Mouse (Mus musculus): ENCODE measurements around the gene Dnajb13.

Gene Dnajb13

GRCm38 (mm10) chr7:100508670-100509069 lies 6.1 kb downstream of the Dnajb13 start:
- in situ Hi-C loops (cut with MboI) = no loop called here

- in situ Hi-C loops (cut with MboI) = no loop called here
Measured at GRCm38 (mm10) chr7:100506494-100506893, 8.3 kb downstream of the Dnajb13 start.

DNA sequence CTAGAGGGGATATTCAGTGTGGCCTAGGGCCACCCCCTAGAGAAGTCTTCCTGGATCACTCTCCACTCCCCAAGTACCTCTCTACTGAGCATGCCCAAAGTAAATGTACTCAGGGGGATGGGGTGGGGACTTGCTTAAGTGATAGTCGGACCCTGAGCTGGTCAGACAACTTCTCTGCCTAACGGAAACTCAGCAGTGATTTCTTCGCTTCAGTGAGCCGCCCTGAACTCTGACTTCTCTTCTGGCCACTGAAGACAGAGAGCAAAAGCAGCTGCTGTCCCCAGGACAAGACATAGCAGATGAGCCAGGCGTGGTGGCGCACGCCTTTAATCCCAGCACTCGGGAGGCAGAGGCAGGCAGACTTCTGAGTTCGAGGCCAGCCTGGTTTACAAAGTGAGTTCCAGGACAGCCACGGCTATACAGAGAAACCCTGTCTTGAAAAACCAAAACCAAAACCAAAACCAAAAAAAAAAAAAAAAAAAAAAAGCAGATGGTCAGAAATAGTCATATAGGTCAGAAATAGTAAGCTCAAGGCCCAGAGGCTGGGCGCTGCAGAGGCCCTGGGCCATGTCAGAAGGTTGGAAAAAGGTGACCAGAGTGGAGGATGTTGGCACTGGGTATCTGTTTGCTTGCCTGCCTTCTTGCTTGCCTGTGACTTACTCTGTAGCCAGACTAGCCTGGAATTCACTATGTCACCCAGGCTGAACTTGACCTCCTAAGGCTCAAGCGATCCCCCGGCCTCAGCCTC lies 9.8 kb downstream of the Dnajb13 start:
- in situ Hi-C loops (cut with MboI) = no loop called here

DNA sequence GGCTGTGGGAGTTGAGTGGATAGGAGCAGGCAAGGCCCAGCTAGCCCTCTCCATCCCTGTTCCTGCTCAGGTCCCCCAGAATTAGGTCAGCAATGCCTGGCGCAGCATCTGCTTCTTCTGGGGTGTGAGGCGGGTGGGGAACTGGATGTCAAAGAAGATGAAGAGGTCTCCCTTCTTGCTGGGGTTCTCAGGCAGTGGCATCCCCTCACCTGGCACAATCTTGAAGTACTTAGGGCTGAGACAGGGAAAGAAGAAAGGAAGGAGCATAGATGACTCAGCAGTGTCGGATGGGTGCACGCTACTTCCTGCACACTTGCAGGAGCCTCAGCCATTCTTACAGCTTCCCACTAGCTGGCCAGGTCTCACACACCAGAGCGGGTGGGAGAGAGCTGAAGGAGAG lies 11.7 kb downstream of the Dnajb13 start:
- in situ Hi-C loops (cut with MboI) = no loop called here

DNA sequence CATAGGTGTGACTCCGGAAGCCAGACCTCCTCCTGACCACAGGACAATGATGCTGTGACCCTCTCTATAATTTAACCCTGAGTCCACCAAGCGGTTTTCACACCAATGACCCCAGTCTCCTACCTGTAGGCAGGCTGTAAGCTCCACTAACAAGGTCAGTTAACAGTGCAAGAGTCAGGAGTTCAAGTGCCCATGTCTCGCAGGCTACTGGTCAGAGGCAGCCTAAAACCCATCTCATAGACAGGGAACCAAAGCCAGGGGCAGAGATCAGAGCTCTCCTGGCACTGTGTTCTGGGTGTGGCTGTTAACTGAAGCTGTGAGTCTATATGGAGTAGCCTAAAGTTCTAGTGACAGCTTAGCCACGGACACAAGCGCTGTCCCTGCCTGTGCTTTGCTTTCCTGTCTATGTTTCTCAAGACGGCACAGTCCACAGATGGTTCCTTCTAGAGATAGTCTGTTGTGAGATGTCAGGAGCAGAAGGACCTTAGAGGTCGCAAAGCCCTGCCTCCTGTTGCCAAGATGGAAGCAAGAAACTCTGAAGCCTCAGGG lies 12.3 kb downstream of the Dnajb13 start:
- in situ Hi-C loops (cut with MboI) = no loop called here

GRCm38 (mm10) chr7:100501844-100502373 lies 12.9 kb downstream of the Dnajb13 start:
- in situ Hi-C loops (cut with MboI) = no loop called here

GRCm38 (mm10) chr7:100501027-100501843 lies 13.5 kb downstream of the Dnajb13 start:
- in situ Hi-C loops (cut with MboI) = no loop called here

DNA sequence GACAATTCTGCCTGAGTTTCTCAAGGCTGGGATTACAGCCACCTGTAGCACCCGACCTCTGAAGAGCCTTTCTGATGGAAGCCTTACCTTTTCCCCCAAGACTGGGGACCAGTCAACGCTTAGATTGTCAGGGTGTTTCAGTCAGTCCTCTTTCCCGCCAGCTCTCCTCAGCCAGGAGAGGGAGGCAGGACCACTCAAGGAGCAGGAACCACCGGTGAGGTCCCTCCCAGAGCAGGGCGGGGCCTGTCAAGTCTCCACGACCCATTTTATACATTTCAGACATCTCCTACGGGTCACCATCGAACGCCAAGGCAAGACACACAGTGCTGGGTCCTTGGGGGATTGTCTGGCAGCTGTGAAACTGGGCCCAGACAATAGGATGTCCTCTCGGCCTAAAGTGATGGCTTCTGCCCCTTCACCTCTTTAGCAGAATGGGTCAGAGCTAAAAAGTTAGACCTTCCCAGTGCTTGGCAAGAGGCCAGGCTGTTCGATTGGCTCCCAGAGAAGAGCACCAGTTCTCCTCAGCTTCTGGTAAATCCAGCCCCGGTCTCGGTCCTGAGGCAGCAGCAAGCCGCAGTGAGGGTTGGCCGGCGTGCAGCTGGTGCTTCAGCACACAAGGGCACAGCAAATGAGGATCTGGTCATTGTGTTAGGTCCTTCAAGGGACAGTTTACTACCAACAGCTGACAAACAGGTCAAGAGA lies 14.3 kb downstream of the Dnajb13 start:
- in situ Hi-C loops (cut with MboI) = no loop called here

- in situ Hi-C loops (cut with MboI) = no loop called here
Measured at GRCm38 (mm10) chr7:100499465-100499864, 15.3 kb downstream of the Dnajb13 start.

DNA sequence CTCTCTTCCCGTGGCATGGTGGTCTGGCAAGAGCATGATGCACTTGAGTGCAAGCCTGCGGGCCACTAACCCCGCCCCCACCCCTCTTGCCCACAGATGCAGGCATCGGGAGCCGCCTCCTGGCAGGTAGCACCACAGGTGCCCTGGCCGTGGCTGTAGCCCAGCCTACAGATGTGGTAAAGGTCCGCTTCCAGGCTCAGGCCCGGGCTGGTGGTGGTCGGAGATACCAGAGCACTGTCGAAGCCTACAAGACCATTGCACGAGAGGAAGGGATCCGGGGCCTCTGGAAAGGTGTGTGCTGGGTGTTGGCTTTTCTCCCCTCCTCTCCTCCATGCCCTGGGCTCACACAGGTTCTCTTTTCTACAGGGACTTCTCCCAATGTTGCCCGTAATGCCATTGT lies 16.8 kb downstream of the Dnajb13 start:
- in situ Hi-C loops (cut with MboI) = no loop called here

GRCm38 (mm10) chr7:100497402-100497801 lies 17.4 kb downstream of the Dnajb13 start:
- in situ Hi-C loops (cut with MboI) = no loop called here

- in situ Hi-C loops (cut with MboI) = no loop called here
Measured at GRCm38 (mm10) chr7:100496791-100497190, 18.0 kb downstream of the Dnajb13 start.

DNA sequence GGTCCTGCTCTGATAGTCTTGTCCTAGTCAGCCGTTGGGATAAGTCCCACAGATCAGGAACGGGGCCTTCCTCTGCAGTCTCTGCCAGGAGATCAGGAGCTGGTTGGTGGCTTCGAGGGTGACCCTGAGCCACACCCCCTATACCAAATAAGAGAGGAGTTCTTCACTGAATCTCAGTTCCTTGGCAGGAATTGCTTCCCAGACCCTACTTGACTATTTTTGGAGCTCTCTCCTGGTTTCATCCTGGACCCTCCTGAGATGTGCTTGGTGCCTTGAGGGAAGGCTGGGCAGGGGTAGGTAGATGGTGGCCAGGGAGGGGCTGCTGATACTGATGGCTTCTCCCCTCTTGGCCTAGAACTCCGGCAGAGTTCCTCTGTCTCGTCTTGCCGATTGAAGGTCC lies 18.4 kb downstream of the Dnajb13 start:
- in situ Hi-C loops (cut with MboI) = no loop called here

GRCm38 (mm10) chr7:100495581-100496251 lies 19.0 kb downstream of the Dnajb13 start:
- in situ Hi-C loops (cut with MboI) = no loop called here

- in situ Hi-C loops (cut with MboI) = no loop called here
Measured at GRCm38 (mm10) chr7:100495042-100495441, 19.7 kb downstream of the Dnajb13 start.

- in situ Hi-C loops (cut with MboI) = no loop called here
Measured at GRCm38 (mm10) chr7:100494415-100494831, 20.3 kb downstream of the Dnajb13 start.

- in situ Hi-C loops (cut with MboI) = no loop called here
Measured at GRCm38 (mm10) chr7:100493484-100494414, 21.0 kb downstream of the Dnajb13 start.

DNA sequence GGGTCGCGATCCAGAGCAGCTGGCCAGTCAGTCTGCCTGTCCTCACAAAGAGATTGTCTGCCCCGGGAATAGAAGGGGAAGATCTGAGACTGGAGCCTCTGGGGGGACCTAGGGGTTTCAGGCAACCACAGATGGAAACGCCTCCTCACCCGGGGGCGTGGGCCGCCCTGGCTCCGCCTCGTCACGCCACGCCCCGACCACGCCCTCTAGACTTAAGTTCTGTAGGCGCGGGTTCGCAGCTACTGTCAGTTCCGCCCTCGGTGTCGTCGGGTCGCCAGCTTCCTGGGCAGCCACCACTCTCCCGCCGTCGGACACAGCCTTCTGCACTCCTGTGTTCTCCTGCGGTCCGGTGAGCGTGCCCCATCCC lies 21.7 kb downstream of the Dnajb13 start, which contains the start of gene Ucp2:
TSS of gene Ucp2 (plus strand) at position 221 of the 367 bp plus-strand sequence.
- in situ Hi-C loops (cut with MboI) = no loop called here

DNA sequence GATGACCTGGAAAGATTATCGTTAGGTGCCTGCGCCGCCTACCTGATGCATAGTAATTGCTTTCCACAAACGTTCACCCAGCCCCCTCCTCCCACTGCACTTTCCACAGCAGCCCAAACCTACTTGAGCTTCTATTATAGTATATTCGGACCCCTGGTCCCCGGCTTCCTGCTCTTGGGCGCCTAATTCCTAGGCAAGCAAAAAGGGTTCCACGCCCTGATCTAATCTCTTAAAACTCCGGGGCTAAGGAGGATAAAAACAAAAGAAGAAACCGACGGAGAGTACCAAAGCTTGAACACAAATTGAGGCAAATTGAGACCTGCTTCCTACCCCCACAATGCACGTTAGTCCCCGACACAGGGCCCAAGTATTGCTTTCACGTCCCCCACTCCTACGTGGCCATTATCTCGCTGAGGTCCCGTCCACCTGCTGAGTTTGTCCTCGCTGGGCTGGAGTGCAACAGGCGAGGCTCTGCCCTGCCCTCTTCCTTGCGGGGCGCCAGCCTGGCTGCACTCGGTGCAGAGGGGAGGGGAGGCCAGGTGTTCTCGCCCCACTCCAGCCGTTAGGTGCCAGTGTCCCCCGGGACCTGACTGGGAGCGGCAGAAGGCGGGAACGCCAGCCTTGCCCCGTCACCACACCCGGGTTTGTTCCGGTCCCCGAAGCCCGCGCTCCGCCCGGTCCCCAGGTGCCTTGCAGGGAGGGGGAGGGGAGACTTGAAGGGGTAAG lies 22.2 kb downstream of the Dnajb13 start:
- in situ Hi-C loops (cut with MboI) = no loop called here

Data from mature B cell (primary cell).